Mouse (Mus musculus) frontal cortex, postnatal 36 days (tissue): Measurements from ENCODE around the gene Tars2.
"Not testable (repeated sequence)": the region's sequence is repeated elsewhere in the genome, so short reads cannot be mapped to it uniquely, and the experiment has no call there.

Experiments
- DNase-seq, 2 experiments: peaks; one replicate each; pipeline ENCODE4 v3.0.0; 2022; ENCODE audit warnings: low spot score in 2 of 2

Tars2 gene

DNA sequence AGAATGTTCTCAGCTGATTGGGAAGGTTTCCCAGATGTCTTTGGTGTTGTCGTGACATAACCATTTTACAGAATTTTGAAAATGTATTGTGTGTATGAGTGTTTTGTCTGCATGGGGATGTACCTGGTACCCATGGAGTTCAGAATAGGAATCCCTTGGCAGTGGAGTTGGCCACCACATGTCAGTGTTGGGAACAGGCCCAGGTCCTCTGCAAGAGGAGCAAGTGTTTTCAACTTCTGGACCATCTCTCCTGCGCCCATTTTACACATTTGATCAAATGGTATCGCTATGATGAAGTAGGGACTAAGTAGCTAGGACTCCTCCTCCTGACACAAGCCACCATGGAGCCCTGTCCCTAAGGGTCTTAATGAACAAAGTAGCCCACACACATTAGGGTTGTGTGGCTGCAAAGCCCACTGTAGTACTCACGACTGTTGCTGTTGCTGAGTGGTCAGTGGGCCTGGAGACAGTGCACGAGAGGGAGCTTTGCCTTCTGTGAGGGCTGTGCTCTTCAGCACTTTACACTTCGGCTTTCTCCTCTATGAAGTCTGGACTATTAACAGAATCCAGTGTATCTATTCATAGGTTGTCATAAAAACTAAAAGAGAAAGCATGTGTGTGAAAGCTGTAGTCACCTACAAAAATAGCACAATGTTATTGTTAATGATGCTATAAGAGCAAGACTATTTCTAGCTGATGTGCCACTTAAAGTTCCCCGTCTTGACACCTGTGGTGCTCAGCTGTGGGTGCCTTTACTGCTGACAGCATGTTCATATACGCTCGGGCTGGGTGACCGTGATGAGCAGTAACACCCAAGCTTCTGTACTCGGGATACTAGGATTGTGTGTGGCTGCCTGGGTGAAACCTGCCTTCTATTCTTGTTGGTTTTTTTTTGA is 65.0 kb downstream of the Tars2 start:
- peak in 1 of 2 experiments; percentile 26 for DNase-seq

DNA sequence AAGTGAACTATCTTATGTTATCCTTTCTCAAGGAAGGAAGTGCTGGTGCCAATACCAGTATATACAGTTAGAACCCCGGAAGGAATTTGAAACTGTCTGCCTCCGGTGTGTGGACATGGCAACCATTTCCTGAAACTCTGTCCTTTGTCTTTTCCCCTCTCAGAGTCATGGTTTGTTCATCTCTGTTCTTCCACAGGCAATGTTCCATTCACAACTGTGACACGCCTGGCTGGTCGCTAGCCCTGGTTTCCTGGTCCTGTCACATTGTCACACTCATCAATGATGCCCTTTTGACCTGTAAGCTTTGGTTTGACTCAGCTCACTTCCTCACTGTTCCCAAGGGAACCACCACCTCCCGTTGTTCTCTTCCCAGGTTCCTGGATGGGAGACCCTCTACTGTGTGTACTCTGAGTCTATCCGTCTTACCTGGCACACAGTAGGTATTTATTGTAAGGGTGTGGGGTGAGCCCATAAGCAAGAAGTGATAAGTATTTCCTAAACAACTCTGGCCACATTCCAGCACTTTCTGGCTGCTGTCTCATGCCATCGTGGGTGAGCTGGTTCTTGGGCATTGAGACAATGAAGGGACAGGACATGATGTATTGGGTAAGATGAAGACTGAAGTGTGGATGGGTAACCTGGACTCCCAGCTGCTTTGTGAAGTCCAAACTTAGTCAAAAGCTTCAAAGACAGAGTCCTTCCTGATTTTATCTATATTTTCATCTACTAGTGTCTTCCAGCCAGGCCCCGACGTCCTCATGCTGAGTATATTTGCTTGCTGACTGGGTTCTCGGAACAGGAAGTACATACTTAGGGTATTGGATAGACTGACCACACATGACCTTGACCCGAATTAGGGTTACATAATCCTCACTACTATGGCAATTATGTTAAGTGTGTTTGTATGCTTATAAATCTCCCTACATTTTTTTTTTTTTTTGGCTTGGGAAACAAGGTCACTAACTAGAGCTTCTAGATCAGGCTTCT is 65.9 kb downstream of the Tars2 start:
- no peak for DNase-seq

DNA sequence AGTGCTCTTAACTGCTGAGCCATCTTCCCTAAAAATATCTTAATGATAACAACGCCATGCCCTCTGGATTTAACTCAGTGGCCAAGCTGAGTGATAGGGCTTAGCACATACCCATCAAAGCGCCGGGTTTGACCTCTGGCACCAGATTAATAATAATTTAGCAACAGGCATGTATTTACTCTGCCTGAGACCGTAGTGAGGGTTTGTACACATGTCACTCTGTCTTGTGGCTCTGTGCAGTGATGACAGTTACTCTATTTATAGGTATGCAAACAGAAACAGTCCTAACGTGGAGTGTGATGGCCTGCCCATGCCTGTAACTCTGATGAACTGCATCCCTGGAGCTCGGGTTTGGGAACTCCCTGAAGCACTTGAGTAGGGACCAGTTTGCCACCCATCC is 67.3 kb downstream of the Tars2 start:
- no peak for DNase-seq

DNA sequence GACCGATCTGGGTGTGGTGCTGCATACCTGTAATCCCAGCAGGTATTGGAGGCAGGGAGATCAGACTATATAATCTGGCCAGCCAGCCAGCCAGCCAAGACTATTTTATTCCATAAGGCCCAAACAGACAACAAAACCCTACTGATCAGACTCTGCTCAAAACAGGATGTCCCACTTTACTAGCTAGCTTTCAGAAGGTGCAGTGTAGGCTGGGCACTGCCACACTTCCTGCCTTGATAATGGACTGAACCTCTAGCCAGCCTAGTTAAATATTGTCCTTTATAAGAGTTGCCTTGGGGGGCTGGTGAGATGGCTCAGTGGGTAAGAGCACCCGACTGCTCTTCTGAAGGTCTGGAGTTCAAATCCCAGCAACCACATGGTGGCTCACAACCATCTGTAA is 69.5 kb downstream of the Tars2 start:
- not testable (repeated sequence) for DNase-seq
